Mouse (Mus musculus) bone marrow, adult 2 months (tissue): ENCODE data around the gene Pmel. TPM values are rescaled to one million over a fixed set of nuclear protein-coding genes. Genes with fewer than 3 reads are reported as not detected.
"Not testable (repeated sequence)": the region's sequence is repeated elsewhere in the genome, so short reads cannot be mapped to it uniquely, and the experiment has no call there.

ENCODE experiments used
- H3K27ac ChIP-seq: fragments of 200-500 bp; 2 replicates; pipeline ENCODE4 v1.5.1; 2012; ENCODE audit warnings: low read depth, mild to moderate bottlenecking, control low read depth, inconsistent platforms, low read length; ENCODE audit not compliant: control insufficient read depth, poor library complexity, insufficient read depth
- H3K4me1 ChIP-seq: fragments of 200-500 bp; 2 replicates; pipeline ENCODE4 v1.6.1; 2011; ENCODE audit warnings: low read length; ENCODE audit not compliant: control insufficient read depth, insufficient read depth
- H3K4me3 ChIP-seq: fragments of 200-500 bp; replicated peaks from 2 replicates; pipeline ENCODE3; 2011; ENCODE audit warnings: mild to moderate bottlenecking, low read depth, low read length, control low read depth; ENCODE audit not compliant: control insufficient read depth
- CTCF ChIP-seq: fragments of 200-500 bp; IDR thresholded peaks from 2 replicates; pipeline ENCODE4 v1.5.1; 2011; ENCODE audit warnings: low read length, control low read depth; ENCODE audit not compliant: control insufficient read depth, insufficient read depth
- POLR2A ChIP-seq: fragments of 200-500 bp; IDR thresholded peaks from 2 replicates; pipeline ENCODE4 v1.6.1; 2011; ENCODE audit warnings: low read depth, mild to moderate bottlenecking, control low read depth, low read length, borderline replicate concordance; ENCODE audit not compliant: control insufficient read depth
- WGBS: fragments of 180-500 bp; shearing (Covaris S2); methylation state at CpG from one replicate; pipeline ENCODE4 v1.1.7; 2018; 5-methylcytosine and 5-hydroxymethylcytosine counted together
- polyA plus RNA-seq: library from polyadenylated mRNA; stranded (reverse); fragments of >200 nt; gene quantifications from 2 replicates; pipeline ENCODE4 v1.2.4, GENCODE M21; 2011; ENCODE audit warnings: low replicate concordance; ENCODE audit not compliant: missing spikeins, insufficient read depth, insufficient read length

Gene Pmel
- polyA plus RNA-seq, 1 experiment, result 1.4 TPM

DNA sequence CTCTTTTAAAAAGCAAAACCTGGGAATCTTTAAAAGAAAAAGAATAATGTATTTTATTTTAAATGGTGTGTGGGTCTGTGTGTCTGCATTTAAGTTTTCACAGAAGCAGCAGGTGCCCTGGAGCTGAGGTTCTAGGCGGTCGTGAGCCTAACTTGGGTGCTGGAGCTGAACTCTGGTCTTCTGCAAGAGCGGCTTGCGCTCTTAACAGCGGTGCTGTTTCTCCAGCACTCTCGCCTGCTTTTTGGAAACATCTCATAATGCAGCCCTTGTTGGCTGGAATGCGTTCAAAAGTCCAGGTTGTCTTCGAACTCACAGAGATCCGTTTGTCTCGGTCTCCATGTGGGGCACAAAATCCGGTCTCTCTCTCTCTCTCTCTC, 1.3 kb downstream of the Pmel start:
- no peaks in the 10 kb centered on the region for H3K4me1 ChIP-seq
- TF ChIP-seq CTCF (no peak), POLR2A (no peak)
- peak overlapping the region; percentile 35 for H3K27ac ChIP-seq
- H3K4me3 ChIP-seq, result peak overlapping the region; percentile 30
- 19% methylated on average over 11 of the region's 11 CpGs for WGBS

DNA sequence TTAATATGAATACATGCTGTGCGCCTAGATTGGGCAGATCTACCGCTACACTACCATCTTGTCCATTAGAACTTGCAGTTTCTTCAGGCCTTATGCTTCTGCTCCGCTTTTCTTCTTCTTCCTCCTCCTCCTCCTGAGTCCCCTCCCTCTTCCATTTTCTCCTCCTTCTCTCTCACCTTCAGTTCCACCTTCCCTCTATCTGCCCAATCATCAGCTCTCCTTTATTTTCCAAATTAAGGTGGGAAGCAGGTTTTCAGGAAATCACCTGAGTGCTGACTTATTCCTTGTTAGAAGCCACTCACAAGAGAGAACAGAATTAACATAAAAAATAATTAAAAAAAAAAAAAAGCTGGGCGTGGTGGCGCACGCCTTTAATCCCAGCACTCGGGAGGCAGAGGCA, 7.3 kb downstream of the Pmel start:
- 90% methylated on average over 7 of the region's 7 CpGs for WGBS
- not testable (repeated sequence) for H3K4me1 ChIP-seq, H3K27ac ChIP-seq, H3K4me3 ChIP-seq

GRCm38 (mm10) chr10:128715559-128716537, 11.9 kb downstream of the Pmel start:
- TF ChIP-seq CTCF (no peak), POLR2A (no peak)
- Histone ChIP-seq H3K4me1 (peaks cover 2% of the 10 kb centered on the region; the same call in 1 of the 2 replicates), H3K4me3 (no peak overlapping the region), H3K27ac (no peak overlapping the region)
- WGBS, result 25% methylated on average over 19 of the region's 19 CpGs

- not testable (repeated sequence) for H3K4me1 ChIP-seq, H3K4me3 ChIP-seq, H3K27ac ChIP-seq
- 65% methylated on average over 4 of the region's 4 CpGs for WGBS
These were observed 21.5 kb downstream of the Pmel start for GRCm38 (mm10) chr10:128725466-128725865.

DNA sequence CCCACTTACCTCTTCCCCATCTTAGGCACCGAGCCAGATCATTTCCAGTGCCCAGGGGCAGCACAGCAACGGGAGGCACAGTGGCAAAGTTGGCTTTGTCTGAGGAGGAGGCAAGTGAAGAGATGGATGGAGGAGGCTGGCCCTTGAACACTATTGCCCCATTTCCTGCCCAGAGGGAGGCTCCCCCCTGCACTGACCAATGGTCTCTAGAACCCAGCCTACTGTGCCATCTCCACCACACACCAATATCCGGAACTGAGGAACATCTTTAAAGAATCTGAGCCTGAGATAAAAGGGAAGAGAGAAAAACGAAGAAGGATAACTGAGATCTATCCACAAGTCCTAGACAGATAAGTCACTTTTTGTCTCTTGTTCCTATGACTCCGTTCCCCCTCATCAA, 24.1 kb downstream of the Pmel start:
- H3K27ac ChIP-seq, result no peak overlapping the region
- TF ChIP-seq POLR2A (no peak), CTCF (no peak)
- no peak overlapping the region for H3K4me3 ChIP-seq
- WGBS, result 62% methylated on average over 5 of the region's 5 CpGs
- no peaks in the 10 kb centered on the region; the same call in 1 of the 2 replicates for H3K4me1 ChIP-seq

DNA sequence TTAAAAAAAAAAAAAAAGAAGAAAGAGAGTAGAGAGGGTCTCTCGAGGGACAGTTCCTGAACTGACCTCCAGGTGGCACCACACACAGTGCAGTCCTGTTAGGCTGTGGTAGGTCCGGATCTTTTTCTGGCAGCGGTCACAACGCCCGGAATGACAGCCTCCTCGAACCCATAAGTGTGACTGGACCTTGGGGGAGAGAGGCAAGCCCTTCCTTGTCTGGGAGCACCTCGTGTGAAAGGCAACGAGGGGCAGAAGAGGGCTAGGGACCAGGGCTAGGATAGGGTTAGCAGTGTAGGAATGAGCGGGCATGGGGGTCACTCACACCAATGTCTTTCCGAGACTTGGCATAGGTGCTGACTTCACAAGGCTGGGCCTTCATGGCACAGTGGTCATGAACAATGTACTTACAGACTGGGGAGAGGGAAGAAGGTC, 27.0 kb downstream of the Pmel start:
- H3K4me1 ChIP-seq, result no peaks in the 10 kb centered on the region; the same call in 1 of the 2 replicates
- H3K27ac ChIP-seq, result no peak overlapping the region
- 17% methylated on average over 10 of the region's 10 CpGs for WGBS
- TF ChIP-seq CTCF (peak; percentile 92), POLR2A (no peak)
- H3K4me3 ChIP-seq, result no peak overlapping the region

GRCm38 (mm10) chr10:128731992-128732391, 28.0 kb downstream of the Pmel start:
- H3K4me1 ChIP-seq, result no peaks in the 10 kb centered on the region; the same call in 1 of the 2 replicates
- TF ChIP-seq POLR2A (no peak), CTCF (no peak)
- H3K4me3 ChIP-seq, result no peak overlapping the region
- H3K27ac ChIP-seq, result no peak overlapping the region

- no peak for TF ChIP-seq CTCF
- no peak for TF ChIP-seq POLR2A
- 74% methylated on average over 15 of the region's 15 CpGs for WGBS
- Histone ChIP-seq H3K4me1 (peaks cover 1% of the 10 kb centered on the region; the same call in 1 of the 2 replicates), H3K4me3 (no peak overlapping the region), H3K27ac (no peak overlapping the region)
These were observed 33.4 kb downstream of the Pmel start for GRCm38 (mm10) chr10:128737435-128737834.

DNA sequence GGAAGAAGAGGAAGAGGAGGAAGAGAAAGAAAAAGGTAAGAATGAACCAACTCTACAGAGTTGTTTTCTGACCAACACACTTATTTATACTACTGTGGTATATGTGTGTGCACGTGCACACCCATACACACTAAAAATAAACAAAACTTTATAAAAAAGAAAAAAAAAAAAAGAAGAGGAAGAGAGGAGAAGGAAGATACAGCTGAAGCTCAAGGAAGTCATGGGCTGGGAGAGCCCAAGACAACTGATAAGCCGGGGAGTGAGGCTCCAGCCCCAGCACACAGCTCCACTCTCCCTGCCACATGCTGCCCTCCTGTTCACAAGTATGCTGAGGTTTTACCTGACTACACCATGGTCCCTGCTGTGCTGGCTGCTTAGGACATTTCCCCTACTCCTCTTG, 36.3 kb downstream of the Pmel start:
- H3K4me1 ChIP-seq, result peaks cover 1% of the 10 kb centered on the region
- 40% methylated on average over 2 of the region's 2 CpGs for WGBS
- TF ChIP-seq POLR2A, result no peak
- no peak for TF ChIP-seq CTCF
- H3K27ac ChIP-seq, result no peak overlapping the region
- H3K4me3 ChIP-seq, result no peak overlapping the region
